Mouse (Mus musculus) lung, postnatal 0 days (tissue): ENCODE measurements around the gene Pdlim4. TPM values are rescaled to one million over a fixed set of nuclear protein-coding genes. Genes with fewer than 3 reads are reported as not detected.
A peak's percentile ranks its signal among the peaks of the same experiment; 100 is the strongest.

Experiments
- ATAC-seq: fragments of 200-750 bp; cut with Nextera tagmentation; 2 replicates; pipeline ENCODE4 v1.8.0; 2017; ENCODE audit warnings: moderate library complexity
- DNase-seq: peaks from one replicate; pipeline ENCODE4 v3.0.0-alpha.2; 2016; ENCODE audit warnings: low spot score
- H3K27ac ChIP-seq: fragments of 300-500 bp; sonication (generic); 2 replicates; pipeline ENCODE4 v1.5.1; 2014; ENCODE audit warnings: antibody characterized with exemption, mild to moderate bottlenecking, low read length, mixed read lengths
- H3K27me3 ChIP-seq: fragments of 300-500 bp; sonication (generic); replicated peaks from 2 replicates; pipeline ENCODE4 v1.6.1; 2014; ENCODE audit warnings: low read length, mixed read lengths; ENCODE audit not compliant: insufficient read depth
- H3K36me3 ChIP-seq: fragments of 300-500 bp; sonication (generic); 2 replicates; pipeline ENCODE4 v1.6.1; 2014; ENCODE audit warnings: low read length, mixed read lengths; ENCODE audit not compliant: insufficient read depth
- H3K4me1 ChIP-seq: fragments of 300-500 bp; sonication (generic); 2 replicates; pipeline ENCODE4 v1.6.1; 2014; ENCODE audit warnings: antibody characterized with exemption, low read depth, low read length, mixed read lengths; ENCODE audit not compliant: insufficient read depth
- H3K4me2 ChIP-seq: fragments of 300-500 bp; sonication (generic); replicated peaks from 2 replicates; pipeline ENCODE4 v1.6.1; 2014; ENCODE audit warnings: low read depth, mild to moderate bottlenecking, low read length, moderate library complexity, mixed read lengths
- H3K4me3 ChIP-seq: fragments of 300-500 bp; sonication (generic); 2 replicates; pipeline ENCODE4 v1.5.1; 2014; ENCODE audit warnings: low read depth, low read length
- H3K9ac ChIP-seq: fragments of 300-500 bp; sonication (generic); replicated peaks from 2 replicates; pipeline ENCODE4 v1.6.1; 2014; ENCODE audit warnings: low read depth, mild to moderate bottlenecking
- H3K9me3 ChIP-seq: fragments of 300-500 bp; sonication (generic); 2 replicates; pipeline ENCODE4 v1.6.1; 2016; ENCODE audit warnings: low read length, mixed read lengths
- CTCF ChIP-seq: IDR thresholded peaks from 2 replicates; pipeline ENCODE4 v1.5.1; 2016; ENCODE audit warnings: antibody characterized with exemption, mild to moderate bottlenecking
- EP300 ChIP-seq: IDR thresholded peaks from 2 replicates; pipeline ENCODE4 v1.6.1; 2016; ENCODE audit warnings: antibody characterized with exemption, mild to moderate bottlenecking, control low read depth
- WGBS: fragments of 180-500 bp; shearing (Covaris S2); extraction: QIAGEN DNeasy Blood & Tissue Kit; methylation state at CpG from one replicate; pipeline ENCODE4 v1.1.7; 2014; 5-methylcytosine and 5-hydroxymethylcytosine counted together
- polyA plus RNA-seq: library from polyadenylated mRNA; unstranded; fragments of >200 nt; fragmentation: Nextera tagmentation; extraction: Ambion mirVana; gene quantifications from 2 replicates; pipeline ENCODE4 v1.2.1, GENCODE M21; 2015

Pdlim4 gene
- polyA plus RNA-seq: 7.3 and 8.6 TPM in 2 replicates

DNA sequence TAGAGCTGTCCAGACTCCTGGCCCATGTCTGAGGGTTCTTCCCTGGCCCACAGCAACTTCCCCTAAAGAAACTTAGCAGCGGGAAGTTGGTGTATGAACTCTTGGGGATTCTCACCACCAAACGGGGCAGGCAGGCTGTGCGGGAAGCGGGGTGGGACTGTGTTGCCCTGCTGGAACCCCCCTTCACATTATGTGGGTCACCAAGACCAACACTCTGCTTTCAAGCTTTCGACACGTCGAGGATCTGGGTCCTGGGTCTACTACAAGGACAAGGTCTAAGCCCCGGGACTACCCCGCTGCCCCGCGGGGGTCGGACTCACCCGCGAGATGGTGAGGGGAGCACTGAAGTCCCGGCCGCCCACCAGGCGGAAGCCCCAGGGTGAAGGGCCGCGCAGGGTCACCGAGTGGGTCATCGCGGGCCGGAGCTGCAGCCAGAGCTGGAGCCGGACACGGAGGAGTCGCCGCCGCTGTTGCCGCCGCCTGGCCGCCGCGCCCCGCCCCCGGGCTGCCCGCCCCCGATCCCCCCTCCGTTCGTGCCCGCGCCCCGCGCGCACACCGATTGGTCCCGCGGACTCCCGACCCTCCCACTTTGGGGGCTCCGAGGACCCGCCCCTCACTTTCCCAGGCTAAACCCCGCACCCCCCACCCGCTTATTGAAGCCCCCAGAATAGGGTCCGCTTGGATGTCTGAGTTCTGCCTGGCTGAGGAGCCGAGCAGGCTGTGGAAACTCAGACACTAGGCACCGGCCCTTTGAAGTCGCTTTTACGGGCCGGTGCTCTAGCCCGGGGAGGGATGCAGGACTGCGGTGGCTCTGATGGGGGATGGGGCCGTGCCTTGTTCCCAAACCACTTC is at the start of gene Pdlim4:
TSS of gene Pdlim4 (minus strand) at position 495 of the 852 bp plus-strand sequence.
- H3K27ac ChIP-seq: no peak within 1 kb of the TSS
- WGBS: 3% methylated on average over 48 of the region's 61 CpGs

DNA sequence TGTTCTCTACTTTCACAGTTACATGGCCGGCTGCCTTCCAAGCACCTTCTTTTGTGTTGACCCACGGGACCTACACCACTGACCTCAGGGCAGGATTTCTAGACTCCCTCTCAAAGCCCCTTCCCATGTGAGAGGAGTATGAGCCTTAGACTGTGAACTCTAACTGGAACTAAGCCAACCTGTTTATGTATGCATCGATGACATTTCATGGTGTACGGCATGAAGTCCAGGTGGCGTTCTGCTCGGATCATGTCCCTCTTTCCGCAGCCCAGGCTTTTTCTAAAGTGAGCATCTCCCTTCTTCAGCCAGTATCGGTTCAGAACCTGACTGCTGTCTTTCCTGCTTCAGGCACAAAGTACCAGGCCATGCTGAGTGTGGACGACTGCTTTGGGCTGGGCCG is 48.3 kb upstream of the Pdlim4 start:
- DNase-seq (no peak), ATAC-seq (no peak)
- TF ChIP-seq EP300: no peak
- TF ChIP-seq CTCF: no peak
- Histone ChIP-seq H3K4me3 (no peak overlapping the region), H3K4me1 (peaks cover 9% of the 10 kb centered on the region; the same call in 1 of the 2 replicates), H3K4me2 (no peak overlapping the region), H3K27me3 (no peaks in the 10 kb centered on the region), H3K27ac (no peak overlapping the region), H3K9me3 (no peaks in the 10 kb centered on the region), H3K9ac (no peak overlapping the region), H3K36me3 (peaks cover 8% of the 10 kb centered on the region; the same call in 1 of the 2 replicates)
- 90% methylated on average over 10 of the region's 10 CpGs for WGBS

More for the DNA sequence above, at the start of gene Pdlim4:
- TF ChIP-seq EP300 (no peak), CTCF (no peak)
- Histone ChIP-seq H3K4me1 (no peaks in the 10 kb centered on the region; the same call in 1 of the 2 replicates), H3K4me3 (peak within 1 kb of the TSS; percentile 37), H3K9ac (0 out of 2 replicates have a peak within 1 kb of the TSS, but pooled peaks have one; percentile 8), H3K4me2 (peak within 1 kb of the TSS; percentile 84), H3K9me3 (no peaks in the 10 kb centered on the region), H3K27me3 (peaks cover 10% of the 10 kb centered on the region; the same call in 1 of the 2 replicates), H3K36me3 (no peaks in the 10 kb centered on the region)
- DNase-seq (peak; percentile 47), ATAC-seq (peak; percentile 28; the same call in 1 of the 2 replicates)

- H3K27me3 ChIP-seq: no peaks in the 10 kb centered on the region
- H3K4me2 ChIP-seq: no peak overlapping the region
- no peaks in the 10 kb centered on the region for H3K9me3 ChIP-seq
- no peak overlapping the region for H3K4me3 ChIP-seq
- H3K4me1 ChIP-seq: peaks cover 9% of the 10 kb centered on the region; the same call in 1 of the 2 replicates
- peaks cover 8% of the 10 kb centered on the region; the same call in 1 of the 2 replicates for H3K36me3 ChIP-seq
- TF ChIP-seq CTCF: no peak
- no peak for TF ChIP-seq EP300
- DNase-seq (no peak), ATAC-seq (no peak)
- no peak overlapping the region for H3K9ac ChIP-seq
- 64% methylated on average over 4 of the region's 4 CpGs for WGBS
- no peak overlapping the region for H3K27ac ChIP-seq
Observed at GRCm38 (mm10) chr11:54116406-54116805, 47.6 kb upstream of the Pdlim4 start.

- ATAC-seq (no peak), DNase-seq (no peak)
- Histone ChIP-seq H3K27ac (no peak overlapping the region), H3K4me1 (peaks cover 9% of the 10 kb centered on the region; the same call in 1 of the 2 replicates), H3K9me3 (no peaks in the 10 kb centered on the region), H3K36me3 (peaks cover 8% of the 10 kb centered on the region; the same call in 1 of the 2 replicates), H3K4me2 (no peak overlapping the region), H3K27me3 (no peaks in the 10 kb centered on the region), H3K9ac (no peak overlapping the region), H3K4me3 (no peak overlapping the region)
- TF ChIP-seq EP300 (no peak), CTCF (no peak)
- 57% methylated on average over 3 of the region's 3 CpGs for whole genome bisulfite sequencing
Observed at GRCm38 (mm10) chr11:54115911-54116310, 47.1 kb upstream of the Pdlim4 start.

- 86% methylated on average over 8 of the region's 8 CpGs for WGBS
- no peak for ATAC-seq
- no peak overlapping the region for H3K4me2 ChIP-seq
- no peak overlapping the region for H3K27ac ChIP-seq
- no peaks in the 10 kb centered on the region for H3K9me3 ChIP-seq
- no peak overlapping the region for H3K9ac ChIP-seq
- peaks cover 8% of the 10 kb centered on the region; the same call in 1 of the 2 replicates for H3K36me3 ChIP-seq
- H3K4me1 ChIP-seq: peaks cover 9% of the 10 kb centered on the region; the same call in 1 of the 2 replicates
- no peak for TF ChIP-seq CTCF
- TF ChIP-seq EP300: no peak
- no peak for DNase-seq
- no peak overlapping the region for H3K4me3 ChIP-seq
- H3K27me3 ChIP-seq: no peaks in the 10 kb centered on the region
Observed at GRCm38 (mm10) chr11:54115301-54115700, 46.5 kb upstream of the Pdlim4 start.

GRCm38 (mm10) chr11:54114746-54115145 is 45.9 kb upstream of the Pdlim4 start:
- Histone ChIP-seq H3K27me3 (no peaks in the 10 kb centered on the region), H3K4me1 (peaks cover 9% of the 10 kb centered on the region; the same call in 1 of the 2 replicates), H3K9me3 (no peaks in the 10 kb centered on the region), H3K27ac (no peak overlapping the region), H3K4me2 (no peak overlapping the region), H3K9ac (no peak overlapping the region), H3K4me3 (no peak overlapping the region), H3K36me3 (peaks cover 8% of the 10 kb centered on the region; the same call in 1 of the 2 replicates)
- DNase-seq (no peak), ATAC-seq (no peak)
- WGBS: 96% methylated on average over 3 of the region's 3 CpGs
- TF ChIP-seq CTCF (no peak), EP300 (no peak)
